Mouse (Mus musculus) testis, adult 2 months (tissue): ENCODE measurements around the gene Hist1h2bb.

Experiments
- CTCF ChIP-seq: fragments of 200-500 bp; IDR thresholded peaks from 2 replicates; pipeline ENCODE4 v1.5.1; 2012; ENCODE audit warnings: low read depth, mild to moderate bottlenecking, inconsistent platforms, low read length, moderate library complexity; ENCODE audit not compliant: control insufficient read depth, insufficient read depth, insufficient replicate concordance
- POLR2A ChIP-seq: fragments of 200-500 bp; IDR thresholded peaks from 2 replicates; pipeline ENCODE4 v1.6.1; 2012; ENCODE audit warnings: low read depth, mild to moderate bottlenecking, inconsistent platforms, low read length, moderate library complexity; ENCODE audit not compliant: control insufficient read depth

DNA sequence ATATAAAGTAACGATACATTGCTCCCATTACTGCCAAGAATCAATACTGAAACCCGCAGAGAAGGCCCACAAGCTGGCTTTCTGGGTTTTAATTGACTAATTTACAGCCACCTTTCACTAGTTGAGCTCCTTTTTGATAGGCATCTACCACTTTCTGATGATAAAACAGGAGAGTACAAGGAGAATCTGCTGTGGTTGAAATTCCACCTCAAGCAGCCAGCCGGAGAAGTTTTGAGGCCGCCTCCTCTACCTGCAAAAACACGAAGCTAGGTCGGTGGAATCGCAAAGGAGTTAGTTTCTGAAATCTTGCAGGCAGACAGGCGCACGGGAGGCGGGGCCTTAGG lies 16.7 kb downstream of the Hist1h2bb start:
- TF ChIP-seq CTCF (no peak), POLR2A (no peak)
